Mouse (Mus musculus) urinary bladder, adult 18-20 months (tissue): Measurements from ENCODE around the gene Lypd4.

Experiments
- DNase-seq, 2 experiments: peaks; one replicate each; pipeline ENCODE4 v3.0.0; 2022; ENCODE audit warnings: low spot score in 2 of 2, mixed read lengths in 2 of 2

Gene Lypd4

DNA sequence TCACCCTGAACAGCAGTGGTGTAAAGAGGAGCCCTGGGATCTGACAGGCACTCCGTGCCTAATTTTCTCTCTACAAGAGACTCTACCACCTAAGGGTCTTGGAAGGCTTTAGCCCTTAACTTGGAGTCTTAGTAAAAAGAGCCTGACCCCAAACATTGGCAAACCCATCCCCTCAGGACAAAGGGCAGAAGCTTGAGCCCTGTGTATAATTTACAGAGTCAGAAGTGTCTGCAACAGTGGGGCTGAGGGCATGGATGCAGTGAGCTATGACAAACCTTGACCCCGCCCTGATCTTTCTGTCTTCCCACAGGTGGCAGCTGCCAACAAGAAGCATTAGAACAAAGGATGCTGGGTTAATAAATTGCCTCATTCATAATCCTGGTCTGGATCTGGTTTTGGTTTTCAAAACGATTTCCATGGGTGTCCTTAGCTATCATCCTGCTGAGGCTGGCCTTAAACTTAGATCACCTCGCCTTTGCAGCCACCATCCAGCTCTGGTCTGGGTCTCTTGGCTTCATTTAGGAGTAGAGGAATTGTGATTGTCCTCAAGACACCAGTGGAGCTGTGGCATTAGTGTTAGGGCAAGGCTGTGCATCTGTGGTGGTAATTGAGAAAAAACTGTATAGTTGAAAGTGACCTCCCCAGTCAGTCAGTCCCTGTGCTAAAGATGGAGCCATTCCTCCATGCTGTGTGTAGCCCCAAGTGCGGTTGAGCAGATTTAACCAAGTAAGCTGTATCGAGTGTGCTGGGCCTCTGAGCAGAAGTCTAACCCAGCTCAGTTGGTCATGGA is 19.9 kb upstream of the Lypd4 start:
- DNase-seq, result no peak

DNA sequence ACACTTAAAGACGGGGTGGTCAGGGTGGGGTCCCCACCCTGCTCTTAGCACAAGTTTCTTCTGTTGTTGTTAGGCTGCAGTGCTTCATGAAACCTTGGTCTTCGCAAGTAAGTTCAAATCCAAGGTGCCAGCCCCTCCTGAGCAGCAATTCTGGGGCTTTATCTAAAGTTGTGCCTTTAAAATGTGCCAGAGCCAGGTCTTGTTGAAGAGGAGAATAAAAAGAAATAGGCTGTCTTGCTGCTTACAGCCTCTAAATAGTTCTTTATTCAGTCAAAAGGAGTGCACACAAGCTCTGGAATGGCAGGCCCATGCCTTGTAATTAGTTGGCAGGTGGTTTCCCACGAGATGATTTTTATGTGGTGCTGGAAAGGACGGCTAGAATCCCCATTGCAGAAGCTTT is 17.4 kb upstream of the Lypd4 start:
- no peak for DNase-seq

DNA sequence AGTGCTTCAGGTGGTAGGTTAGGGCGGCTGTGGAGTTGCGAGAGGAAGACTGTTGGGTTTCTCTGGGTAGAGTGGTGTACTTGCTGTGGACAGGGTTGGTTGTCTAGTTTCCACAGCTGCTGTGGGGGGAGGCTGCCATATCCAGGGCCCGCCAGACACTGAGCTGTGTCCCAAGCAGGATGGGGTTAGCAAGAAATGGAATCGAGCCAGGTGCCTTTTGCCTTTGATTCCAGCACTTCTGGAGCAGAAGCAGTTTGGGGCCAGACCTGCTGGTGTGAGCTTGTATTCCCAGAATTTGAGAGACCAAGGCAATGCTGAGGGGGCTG is 16.5 kb upstream of the Lypd4 start:
- no peak for DNase-seq

DNA sequence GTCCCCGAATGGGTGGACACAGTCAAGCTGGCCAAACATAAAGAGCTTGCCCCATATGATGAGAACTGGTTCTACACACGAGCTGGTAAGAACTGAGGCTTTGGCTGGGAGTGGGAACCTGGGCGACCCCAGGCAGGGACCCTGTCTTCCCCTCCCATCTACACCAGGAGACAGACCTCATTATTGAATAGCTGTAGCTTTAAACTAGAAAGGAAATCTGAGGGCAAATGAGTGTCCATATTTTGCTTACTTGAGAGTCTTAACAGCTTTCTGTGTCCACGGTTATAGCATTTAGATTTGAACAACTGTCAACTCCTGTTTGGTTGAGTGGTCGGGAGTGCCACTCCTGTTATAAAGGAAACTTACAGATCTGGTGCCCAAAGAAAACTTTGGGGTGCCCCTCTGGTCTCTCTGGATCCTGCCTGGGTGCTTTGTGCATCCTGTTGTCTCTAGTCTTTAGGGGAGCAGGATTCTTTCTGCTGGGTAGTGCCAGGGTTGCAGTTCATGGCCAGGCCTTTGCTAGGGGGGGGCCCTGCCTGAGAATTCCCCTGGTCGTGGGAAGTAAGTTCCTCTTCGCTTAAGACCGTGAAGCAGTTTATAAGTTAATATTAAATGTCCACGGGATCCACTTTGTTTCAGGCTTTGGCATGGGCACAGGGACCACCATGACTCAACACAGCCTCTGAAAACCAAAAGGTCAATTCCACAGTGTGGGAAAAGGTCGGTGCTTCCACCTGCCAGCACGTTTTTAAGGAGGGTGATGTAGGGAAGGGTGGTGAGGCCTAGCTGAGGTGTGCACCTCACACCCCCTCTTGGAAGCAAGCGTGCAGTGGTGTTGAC is 15.9 kb upstream of the Lypd4 start:
- DNase-seq, result no peak

DNA sequence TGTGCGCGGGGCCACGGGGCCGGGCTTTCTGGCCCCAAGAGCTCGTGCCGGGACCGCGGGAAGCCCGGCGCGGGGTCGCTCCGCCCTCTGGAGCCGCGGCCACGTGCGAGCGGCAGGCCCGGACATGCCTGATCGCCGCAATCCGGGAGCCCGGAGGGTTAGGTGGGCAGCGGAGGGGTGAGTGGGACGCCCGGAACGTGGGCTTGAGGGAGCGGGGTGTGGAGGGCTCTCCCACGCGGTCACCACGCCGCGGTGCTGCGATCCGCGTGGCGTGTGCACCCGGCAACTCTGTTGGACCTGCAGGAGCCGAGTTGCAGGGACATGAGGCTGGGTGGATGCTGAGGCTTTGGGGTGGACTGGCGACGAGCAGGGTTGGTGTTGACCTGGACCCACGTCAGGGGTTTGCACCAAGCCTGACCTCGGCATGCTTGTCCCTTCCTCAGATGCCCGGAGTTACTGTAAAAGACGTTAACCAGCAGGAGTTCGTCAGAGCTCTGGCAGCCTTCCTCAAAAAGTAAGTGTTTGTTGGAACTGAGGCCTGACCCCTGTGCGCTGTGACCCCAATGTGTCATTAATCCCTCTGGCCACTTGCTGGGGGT is 15.1 kb upstream of the Lypd4 start:
- DNase-seq, result no peak

DNA sequence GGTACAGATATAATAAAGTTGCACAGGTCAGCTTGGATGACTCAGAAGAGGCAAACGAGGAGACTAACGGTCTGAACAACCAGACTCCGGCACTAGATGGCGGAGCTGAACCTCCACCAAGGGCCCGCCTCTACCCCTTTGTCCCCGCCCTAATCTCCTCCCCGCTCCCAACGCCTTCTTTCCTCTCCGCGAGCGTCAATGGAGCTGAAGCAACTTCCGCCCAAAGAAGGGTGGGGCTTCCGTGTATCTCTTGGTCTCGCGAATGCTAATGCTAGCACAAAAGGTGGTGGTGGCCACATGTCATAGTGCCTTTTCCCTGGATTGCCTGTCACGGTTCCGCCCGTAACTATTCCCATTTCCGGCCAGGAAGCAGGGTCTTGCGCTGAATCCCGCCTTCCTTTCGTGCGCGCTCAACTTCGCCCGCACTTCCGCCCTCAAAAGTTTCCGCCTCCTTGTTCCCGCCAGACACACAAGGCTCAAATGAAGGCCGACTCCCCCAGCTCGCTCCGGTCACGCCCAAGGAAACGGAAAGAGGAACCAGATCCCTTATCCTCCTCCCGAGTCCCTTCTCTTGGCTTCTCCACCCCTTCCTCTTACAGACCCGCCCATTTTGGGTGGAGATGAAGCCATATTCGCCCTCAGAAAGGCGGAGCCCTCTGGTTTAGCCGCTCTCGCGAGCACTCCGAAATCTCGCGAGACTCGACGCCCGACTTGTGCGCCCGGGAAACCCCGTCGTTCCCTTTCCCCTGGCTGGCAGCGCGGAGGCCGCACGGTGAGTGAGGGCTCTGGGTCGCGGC is 14.4 kb upstream of the Lypd4 start, which contains the start of gene Rps19:
Gene Rps19 (plus strand): TSS at position 476 of the 797 bp plus-strand sequence.
- peak; percentile 96 to 98 for DNase-seq

DNA sequence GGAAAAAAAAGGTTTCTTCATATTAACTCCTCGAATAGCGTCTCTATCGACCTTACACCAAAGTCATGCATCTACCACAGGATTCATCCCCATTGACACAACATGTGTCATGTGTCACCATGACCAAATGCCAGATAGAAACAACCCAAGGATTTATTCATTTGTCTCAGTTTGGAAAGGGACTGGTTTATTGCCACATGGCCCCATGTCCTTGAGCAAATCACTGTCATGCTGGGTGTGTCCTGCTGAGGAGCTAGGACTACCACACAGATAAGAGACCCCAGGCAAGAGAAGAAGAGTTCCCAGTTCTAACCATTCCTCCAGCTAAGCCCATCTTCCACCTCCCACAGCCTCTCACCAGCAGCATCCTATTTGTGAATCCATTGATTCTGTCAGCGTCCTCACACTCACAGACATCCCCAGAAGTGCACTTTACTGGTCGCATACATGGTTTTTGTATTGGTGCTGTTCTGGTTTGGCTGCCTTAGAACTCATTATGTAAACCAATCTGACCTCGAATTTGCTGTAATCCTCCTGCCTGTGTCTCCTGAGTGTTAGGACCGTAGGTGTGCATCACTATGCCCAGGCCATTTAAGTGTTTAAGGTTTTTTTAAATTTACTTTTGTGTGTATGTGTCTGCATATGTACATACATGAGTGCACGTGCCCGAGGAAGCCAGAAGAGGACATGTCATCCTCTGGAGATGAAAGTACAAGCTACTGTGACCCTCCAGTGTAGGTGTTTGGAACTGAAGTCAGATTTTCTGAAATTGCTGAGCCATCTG is 12.9 kb upstream of the Lypd4 start:
- DNase-seq, result no peak

DNA sequence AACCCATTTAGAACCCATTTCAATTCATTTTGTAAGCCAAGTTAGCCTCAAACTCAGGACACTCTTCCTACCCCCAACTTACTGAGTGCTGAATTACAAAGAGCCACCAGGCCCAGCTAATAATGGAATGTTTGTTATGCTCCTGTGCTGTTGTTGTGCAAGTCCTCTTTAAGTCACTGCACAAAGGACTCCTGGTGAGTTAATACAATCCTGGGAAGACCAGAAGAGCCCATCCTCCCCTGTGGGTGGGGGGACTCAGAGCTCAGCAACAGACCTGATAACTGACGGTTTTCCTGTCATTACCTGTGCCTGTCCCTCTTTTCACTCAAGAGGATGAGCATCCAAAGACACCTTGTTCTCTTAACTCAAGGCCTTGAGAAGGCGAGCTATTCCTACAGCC is 9.9 kb upstream of the Lypd4 start:
- no peak for DNase-seq

DNA sequence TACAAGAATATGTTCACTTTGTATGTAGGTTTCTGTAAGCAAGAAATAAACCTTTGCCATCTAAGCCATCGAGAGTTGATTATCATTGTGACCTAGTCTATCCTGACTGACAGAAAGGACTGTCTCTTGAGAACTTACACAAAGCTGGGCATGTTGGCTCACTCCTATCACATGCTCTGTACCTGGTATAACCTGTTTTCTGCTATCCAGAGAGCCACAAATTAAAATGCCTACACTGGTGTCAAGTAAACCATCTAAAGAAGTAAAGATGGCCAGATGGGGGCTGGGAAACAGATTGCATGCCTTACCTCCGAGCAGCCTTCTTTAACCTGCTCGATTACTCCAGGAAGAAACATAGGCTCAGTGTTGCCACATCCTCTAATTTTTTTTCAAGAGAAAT is 7.8 kb upstream of the Lypd4 start:
- no peak for DNase-seq

DNA sequence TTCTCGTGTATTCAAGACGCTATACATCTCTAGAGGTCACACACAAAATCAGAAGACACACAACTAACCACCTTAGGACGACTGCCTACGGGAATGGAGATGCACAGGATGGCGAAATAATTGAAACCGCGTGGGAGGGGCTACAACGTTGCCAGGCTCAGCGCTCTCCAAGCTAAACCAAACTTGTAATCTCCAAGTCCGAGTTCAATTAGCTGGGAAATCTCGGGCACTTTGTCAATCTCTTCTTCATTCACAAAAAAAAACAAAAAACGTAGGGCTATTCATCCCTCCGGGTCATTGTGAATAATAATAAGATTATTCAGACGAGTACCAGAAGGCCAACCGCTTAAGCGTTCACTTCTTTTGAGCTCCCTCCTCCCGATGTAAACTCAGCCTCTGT is 661 bp downstream of the Lypd4 start:
- no peak for DNase-seq

DNA sequence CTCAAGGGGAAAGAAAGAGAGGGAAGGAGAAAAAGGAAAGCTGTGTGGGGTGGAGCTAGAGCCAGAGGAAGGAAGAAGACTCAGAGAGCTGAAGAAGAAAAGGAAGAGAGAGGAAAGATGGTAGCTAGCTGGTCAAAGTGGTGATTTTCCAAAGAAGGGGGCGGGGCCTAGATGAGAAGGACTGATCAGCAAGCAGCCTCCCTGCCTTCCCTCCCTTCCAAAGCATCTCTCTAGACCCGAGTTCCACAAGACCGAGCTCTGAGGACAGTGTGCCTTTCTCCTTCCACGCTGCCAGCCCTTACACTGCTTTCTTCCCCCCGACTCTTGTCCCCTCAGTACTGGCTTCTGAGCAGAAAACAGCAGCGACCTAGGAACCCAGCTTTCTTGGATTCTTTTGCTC is 5.6 kb downstream of the Lypd4 start:
- DNase-seq, result no peak

DNA sequence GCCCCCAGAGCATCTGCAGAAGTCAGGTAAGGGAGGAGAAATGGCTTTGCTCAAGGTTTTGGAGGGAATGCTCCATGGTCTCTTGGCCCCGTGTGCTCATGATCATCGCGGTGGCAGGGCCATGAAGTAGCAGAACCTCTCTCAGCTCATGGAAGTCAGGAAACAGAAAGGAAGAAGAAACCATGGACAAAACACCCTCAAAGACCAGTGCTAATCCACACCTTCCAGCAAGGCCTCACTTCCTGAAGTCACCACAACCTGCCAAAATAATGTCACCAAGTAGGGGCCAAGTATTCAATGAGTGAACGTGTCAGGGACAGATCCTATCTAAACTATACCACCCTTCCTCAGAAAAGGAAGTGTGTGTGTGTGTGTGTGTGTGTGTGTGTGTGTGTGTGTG is 6.9 kb downstream of the Lypd4 start:
- no peak for DNase-seq

DNA sequence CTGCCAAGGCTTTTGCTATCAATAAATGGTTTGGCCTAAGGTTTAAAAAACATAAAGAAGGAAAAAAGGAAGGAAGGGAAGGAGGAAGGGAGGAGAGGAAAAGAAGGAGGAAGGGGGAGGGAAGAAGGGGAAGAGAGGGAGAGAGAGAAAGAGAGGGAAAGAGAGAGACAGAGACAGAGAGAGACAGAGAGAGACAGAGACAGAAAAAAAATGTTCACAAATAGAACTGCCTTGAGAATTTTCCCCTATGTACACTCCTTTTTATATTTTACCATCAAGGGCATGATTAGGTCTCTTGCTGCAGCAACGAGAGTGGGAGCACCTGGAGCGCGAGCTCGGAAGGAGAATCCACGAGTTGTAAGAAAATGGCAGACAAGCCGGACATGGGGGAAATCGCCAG is 7.8 kb downstream of the Lypd4 start, which contains the start of gene Gm9844:
Gene Gm9844 (plus strand): TSS at position 301 of the 400 bp plus-strand sequence.
- no peak for DNase-seq

DNA sequence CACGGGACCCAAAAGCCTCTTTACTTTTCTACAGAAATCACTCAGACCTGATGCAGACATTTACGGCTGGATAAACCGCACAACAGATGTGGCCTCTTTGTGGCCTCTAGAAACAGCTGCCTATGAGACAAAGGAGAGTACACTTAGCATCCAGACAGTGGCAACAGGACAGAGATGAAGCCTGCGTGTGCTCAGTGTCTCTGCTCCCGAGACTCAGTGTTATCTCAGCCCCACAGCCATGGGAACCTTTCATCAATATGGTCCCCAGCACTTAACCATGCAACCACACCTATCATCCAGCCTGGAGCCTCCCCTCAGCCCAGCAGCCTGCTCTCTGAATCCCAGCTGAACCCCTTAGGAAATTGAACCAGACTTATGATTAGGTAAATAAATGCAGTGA is 10.5 kb downstream of the Lypd4 start:
- DNase-seq, result no peak

DNA sequence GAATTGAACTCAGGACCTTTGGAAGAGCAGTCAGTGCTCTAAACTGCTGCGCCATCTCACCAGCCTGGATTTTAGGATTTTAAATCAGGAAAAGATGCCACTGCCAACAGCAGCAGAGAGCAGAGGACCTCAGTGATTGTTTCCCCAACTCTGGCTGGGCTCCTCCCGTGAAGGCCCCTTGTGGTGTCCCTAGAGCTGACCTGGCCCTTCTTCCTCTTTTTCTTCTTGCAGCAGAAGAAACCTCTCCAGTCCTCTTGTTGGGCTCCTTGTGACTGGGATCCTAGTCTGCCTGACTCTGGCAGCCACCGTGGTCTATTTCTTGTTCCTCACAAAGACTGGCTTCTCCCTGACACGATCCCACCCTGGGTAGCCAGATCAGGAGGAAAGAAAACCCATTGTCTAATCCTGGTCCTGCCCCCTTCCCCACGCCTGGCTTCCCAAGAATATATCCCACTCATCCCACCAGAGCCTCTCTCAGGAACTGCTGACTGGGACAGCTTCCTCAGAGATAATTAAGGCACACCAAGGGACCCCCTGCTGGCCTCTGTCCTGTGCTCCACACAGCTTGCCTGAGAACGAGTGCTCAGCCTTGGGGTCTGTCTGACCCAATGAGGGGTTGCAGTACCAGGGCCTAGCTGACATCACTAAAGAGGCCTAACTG is 13.2 kb downstream of the Lypd4 start:
- no peak for DNase-seq

DNA sequence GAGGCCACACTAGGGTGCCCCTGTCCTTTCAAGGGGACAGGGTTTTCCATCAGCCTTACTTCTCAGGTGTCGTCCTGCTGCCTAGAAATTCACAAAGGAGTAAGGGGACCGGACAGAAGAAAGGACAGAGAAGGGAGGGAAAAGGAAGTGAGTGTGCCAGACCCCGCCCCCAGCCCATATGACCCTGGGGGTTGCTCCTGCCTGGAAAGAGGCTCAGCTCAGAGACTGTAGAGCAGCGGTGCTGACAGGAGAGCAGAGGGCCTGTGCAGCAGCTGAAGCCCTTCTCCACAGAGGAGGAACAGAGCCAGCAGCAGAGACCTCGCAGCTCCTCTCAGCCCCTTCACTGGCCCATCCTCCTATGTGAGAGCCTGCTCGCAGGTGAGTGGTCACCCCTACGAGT is 16.0 kb downstream of the Lypd4 start:
- DNase-seq, result no peak

DNA sequence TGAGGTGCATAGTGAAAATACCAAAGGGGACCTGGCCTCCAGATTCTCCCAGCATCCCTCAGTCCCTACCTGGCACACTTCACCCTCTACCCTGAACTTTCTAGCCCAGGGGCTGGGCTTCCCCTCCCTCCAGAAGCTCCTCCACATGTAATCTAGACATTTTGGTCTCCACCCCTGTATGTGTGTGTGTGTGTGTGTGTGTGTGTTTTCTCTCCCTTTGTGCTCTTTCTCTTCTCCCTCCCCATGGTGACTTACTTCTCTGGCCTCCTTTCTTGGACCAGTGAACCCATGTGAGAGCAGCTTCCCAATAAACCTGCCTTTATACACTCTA is 16.5 kb downstream of the Lypd4 start:
- DNase-seq, result no peak

DNA sequence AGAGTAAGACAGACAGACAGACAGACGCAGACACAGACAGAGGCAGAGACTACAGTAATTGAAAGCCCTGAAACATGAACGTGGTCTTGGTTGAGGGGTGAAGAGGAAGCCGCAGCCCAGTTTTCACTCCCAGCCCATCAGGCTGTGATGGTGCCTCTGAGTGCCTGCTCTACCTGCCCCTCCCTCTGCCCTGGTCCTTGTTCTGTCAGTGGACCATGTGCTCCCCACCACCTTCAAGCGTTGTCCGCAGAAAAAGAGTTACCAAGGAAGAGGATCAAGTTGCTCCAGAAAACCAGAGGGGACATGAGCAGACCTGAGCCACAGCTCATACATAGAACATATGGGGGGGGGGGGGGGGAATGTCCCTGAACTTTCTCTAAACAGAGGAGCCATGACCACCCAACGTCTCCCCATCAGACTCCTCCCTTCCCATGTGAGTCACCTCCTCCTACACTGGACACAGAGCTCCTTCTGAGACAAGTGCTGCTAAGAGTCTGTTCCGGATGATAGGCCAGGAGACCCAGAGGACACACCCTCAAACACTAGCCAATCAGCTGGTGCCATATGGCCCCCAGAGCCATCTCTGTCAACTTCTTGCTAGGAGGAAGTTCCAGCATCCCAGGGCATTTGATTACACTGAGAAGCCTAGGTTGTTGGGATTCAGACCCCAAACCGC is 17.0 kb downstream of the Lypd4 start:
- no peak for DNase-seq

DNA sequence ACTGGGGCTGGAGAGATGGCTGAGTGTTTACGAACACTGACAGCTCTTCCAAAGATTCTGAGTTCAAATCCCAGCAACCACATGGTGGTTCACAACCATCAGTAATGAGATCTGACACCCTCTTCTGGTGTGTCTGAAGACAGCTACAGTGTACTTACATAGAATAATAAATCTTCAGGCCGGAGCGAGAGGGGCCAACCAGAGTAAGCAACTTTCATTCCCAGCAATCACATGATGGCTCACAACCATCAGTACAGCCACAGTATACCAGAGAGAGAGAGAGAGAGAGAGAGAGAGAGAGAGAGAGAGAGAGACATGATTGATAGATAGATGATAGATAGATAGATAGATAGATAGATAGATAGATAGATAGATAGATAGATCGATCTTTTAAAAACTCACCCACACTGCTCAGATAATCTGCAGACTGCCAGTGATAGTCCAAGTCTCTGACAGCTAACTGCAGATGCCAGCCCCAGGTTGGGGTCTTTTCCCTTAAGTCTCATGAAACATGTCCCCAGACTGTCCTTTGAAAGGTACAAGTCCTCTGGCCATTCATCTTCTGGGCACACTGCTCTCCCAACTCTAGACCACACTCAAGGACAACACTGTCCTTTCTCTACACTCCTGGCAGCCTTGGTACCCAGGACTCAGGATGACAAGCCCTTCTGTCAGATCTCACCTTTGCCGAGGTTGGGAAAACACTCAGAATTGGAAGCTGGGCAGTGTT is 18.0 kb downstream of the Lypd4 start:
- DNase-seq, result no peak
